Mouse (Mus musculus) heart, adult 8-10 months (tissue): ENCODE data around the gene Nkx2-1. TPM values are rescaled to one million over a fixed set of nuclear protein-coding genes. Genes with fewer than 3 reads are reported as not detected.

Source experiments
- DNase-seq: peaks from one replicate; pipeline ENCODE4 v3.0.0; 2022; ENCODE audit warnings: low spot score
- total RNA-seq, 4 experiments: library from RNA; stranded (reverse); gene quantifications; 2 replicates each; pipeline ENCODE4 v1.2.4; 2022

The Nkx2-1 gene
- total RNA-seq, 4 experiments from 2014 or later = not detected

DNA sequence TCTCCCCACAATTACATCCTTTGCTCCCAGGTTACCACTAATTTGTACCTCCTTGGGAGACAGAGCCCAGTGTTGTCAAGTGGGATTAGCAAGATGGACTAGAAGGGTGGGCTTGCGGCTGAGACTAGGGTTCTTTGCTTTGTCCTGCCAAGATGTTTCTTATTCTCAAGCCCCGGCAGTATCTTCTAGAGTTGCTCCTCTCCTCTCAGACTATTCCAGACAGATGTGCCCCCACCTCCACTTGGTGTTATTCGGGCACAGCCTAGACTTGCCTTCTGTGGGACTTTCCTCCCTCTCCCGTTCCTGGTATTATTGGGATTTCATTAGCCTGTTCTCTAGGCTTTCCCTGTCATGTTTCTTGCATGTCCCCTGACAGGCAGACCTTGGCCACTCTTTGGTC, 14.5 kb downstream of the Nkx2-1 start:
- no peak for DNase-seq

DNA sequence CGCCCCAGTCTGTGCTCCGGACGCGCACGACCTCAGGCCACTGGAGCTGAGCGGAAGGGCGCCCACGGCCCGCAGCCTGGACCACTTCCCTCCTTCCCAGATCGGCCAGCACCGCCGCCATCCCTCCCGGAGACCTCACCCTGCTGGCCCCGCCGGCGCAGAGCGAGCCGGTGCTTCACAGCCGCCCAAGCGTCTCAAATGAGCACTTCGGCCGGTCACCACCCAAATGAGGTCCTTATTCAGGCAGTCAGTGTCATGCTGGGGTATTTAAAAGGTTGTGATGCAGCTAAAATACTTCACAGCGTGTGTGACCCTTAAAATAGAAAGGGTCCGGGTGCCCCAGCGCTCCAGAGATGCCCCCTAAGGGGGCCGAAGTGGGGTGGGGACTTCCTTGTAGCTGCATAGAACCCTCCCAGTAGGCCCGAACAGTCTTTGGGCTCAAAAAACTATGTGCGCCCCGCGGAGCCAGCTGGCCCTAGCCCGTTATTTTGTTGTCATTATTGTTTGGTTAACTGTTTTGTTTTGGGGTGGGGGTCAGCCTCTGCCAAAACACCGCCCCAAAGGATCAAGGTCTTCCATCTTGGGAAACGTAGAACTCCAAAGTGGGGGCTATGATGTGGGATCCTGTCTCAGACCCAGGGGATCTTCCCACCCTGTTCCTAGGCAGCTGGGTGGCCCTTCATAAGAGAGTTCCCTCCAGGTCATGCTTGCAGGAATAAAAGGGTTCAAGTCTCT, 15.4 kb downstream of the Nkx2-1 start:
- DNase-seq = no peak

DNA sequence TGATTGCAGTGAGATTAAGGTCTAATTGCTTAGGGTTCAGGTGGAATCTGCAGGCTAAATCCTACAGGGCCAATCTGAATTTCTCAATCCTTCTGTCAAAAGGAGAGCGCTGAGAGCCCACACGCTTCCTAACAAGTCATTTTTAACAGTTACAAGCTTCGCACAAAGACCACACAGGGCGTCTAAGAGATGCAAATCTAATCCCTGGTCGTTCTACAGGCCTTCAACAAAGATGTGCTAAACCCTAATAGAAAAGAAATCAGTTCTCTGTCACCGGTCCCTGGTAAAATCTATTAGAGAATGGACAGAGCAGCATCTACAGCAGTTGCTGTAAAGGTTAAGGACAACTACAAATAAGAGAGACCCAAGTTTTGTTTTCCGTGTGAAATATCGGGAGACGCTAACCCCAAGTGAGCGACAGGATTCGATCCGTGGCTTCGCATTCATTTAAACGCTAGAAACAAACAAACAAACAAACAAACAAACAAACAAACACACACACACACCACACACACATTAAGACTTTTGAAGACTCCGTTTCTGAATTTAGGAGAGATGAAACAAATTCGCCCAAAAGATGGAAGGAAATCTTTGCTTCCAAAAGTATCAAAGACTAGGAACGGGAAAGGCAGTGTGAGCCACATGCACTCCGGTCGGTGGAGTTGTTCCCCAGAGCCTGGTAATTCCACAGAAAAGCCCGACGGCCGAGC, 16.2 kb downstream of the Nkx2-1 start:
- no peak for DNase-seq

DNA sequence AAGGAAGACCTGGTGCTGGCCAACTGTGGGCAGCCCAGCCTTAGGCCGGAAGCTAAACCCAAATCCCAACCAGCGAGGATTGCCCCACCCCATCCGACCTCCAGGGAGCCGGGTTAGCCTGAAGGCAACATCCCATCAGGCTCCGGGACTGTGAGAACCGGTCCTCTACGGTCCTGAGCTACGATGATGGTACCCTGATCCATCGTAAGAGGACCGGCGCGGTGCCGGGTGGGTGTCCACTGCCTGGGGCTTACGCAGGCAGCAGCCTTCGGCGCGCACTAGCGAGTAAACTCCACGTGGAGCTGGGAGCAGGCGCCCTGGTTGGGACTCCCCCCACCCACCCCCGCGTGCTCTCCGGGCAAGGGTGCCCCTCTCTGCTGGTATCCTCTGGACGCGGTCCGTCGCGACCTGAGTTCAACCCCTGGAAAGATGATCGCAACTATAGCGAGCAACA, 16.9 kb downstream of the Nkx2-1 start:
- DNase-seq = no peak

DNA sequence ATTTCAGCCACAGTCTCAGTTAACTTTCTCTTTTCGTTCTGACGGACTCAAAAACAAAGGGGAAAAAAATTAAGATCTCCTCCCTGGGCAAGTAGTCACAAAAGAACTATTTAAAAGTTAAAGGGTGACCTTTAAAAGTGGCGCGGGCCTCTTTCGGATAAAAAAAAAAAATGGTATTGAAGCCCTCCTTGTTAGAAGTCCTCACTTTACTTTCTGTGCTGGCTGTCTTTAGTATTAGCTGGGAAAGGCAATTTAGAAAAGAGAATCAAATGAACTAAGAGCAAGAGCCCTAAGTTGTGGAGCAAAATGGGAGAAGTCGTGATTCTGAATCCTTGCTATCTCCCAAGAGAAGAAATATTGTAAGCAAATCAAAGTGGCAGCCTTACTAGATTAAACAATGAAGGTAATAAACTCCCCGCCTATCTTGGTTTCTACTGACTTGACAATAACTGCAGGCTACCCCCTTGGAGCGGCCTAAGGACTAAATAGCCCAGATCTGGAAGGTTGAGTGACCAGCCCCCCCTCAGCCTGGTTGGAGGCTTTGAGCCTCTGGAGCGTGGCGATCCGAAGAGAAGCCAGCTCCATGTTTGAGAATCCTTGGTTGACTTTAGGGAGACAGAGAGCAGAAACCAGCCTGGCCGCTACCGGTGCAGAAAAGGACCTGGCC, 17.5 kb downstream of the Nkx2-1 start:
- DNase-seq = no peak

DNA sequence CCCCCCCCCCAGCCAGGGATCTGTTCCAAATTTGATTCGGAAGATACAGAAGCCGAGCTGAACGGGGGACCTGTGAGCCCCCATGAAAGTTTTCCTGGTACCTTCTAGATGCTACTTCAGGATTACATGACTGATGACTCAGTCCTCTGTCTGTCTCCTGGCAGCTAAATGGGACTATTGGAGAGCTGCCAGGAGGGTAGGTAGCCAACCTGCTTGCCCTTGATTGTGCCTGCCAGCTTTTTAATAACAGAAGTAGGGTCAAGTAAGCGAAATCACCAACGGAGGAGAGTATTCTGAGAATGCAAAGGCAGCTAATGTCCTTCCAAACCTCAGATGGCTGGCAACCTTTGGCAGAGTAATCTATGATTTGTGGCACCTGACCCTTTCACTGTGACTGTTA, 18.5 kb downstream of the Nkx2-1 start:
- DNase-seq = no peak

DNA sequence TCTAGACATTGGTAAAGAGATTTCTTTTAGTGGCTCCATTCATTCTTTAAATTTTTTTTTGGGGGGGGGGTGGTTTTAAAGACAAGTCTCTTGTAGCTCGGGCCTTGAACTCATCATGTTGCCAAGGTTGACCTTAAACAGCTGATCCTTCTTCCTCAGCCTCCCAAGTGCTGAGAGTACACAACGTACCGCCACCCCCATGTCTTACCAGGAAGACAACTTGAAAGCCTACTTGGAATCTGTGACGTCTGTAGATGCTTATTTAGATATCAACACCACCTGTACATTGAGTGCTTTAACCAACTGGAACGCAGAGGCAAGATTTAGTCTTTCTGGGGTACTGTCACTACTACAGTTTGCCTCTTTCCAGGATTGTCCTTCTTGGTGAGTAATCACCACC, 21.9 kb downstream of the Nkx2-1 start:
- DNase-seq = no peak

DNA sequence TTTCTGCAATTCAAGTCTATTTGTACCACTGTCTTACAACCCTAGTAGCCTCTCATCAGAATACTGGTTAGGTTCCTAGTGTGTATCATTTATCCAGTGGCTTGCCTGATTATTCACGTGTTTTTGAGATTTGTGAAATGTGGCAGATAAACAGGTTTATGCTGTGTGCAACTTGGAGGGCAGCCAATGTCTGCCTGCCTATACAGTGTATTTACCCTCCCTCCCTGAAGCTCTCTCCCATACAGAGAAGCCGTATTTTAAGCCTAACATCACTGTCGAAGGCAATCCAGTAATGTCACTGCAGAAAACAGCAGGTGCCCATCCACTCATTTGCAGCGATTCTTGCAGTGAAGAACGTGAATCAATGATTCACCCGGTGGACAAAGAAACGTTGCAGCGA, 28.3 kb downstream of the Nkx2-1 start:
- DNase-seq = no peak

DNA sequence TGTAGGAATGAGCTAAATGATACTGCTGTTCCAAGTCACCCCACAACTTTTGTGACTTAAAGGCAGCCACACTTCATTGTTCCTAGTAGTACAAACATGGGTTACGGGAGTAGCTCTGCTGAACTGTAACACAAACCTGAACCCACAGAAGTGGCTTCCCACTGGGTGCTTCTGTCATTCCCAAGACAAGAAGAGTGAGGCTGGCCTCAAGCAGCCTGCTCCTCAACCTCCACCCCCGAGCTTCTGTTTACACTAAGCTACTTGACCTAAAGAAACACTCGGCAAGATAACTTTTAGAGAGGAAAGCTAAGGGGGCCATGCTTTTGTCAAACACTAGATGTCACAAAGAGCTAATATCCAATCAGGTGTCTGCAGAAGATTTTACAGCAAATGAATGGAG, 49.7 kb downstream of the Nkx2-1 start:
- no peak for DNase-seq

DNA sequence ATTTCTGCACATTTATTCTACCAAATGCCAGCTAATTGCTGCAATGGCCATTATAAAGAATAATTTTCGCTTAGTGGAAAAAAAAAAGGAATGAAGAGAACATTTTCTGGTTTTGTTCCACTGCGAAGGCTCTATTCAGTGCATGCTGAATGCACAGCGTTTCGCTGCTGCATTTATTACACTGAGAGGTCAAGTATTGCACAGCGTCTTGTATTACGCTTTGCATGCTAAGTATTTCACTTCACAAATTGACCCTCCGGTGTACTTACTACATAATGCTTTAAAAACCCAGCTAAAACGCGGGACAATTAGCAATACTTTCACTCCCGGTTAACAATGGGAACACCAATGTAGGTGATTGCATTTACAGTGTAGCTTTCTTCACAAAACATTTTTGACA, 54.1 kb downstream of the Nkx2-1 start:
- DNase-seq = no peak

Other genes starting within 250 kb of the Nkx2-1 start
- 1 to 10 TPM; 5.3 to 7.4 (median 6.5) TPM for gene Mbip, start 191.0 kb downstream of the Nkx2-1 start, total RNA-seq
- gene Nkx2-9, start 76.4 kb upstream of the Nkx2-1 start, total RNA-seq = under 1 TPM in 2 of 4 experiments, not detected in 2; 0.34 to 0.57 TPM
- under 1 TPM in 3 of 4 experiments, not detected in 1; 0.05 to 0.25 (median 0.11) TPM for gene Pax9, start 154.9 kb upstream of the Nkx2-1 start, total RNA-seq